Mouse (Mus musculus) hindbrain, embryonic 11.5 days (tissue): ENCODE measurements at regions not wholly inside any gene's neighbourhood (a gene's known extent, or its start where the extent isn't known, plus 50 kb on each side); places are given as distances from the start of the nearest gene placed in this dataset.
A peak's percentile ranks its signal among the peaks of the same experiment; 100 is the strongest.

Experiments used
- ATAC-seq: fragments of 200-750 bp; cut with Nextera tagmentation; 2 replicates; pipeline ENCODE4 v1.8.0; 2017; ENCODE audit warnings: mild to moderate bottlenecking, moderate TSS enrichment, moderate library complexity; ENCODE audit not compliant: low FRiP score
- DNase-seq: peaks from one replicate; pipeline ENCODE4 v3.0.0-alpha.2; 2015; ENCODE audit warnings: low spot score
- H3K27ac ChIP-seq: fragments of 300-500 bp; sonication (generic); 2 replicates; pipeline ENCODE4 v1.5.1; 2014; ENCODE audit warnings: mild to moderate bottlenecking, low read depth, low read length
- H3K27me3 ChIP-seq: fragments of 300-500 bp; sonication (generic); 2 replicates; pipeline ENCODE4 v1.6.1; 2014; ENCODE audit warnings: mild to moderate bottlenecking, low read length, moderate library complexity, mixed read lengths; ENCODE audit not compliant: control insufficient read depth, insufficient read depth
- H3K36me3 ChIP-seq: fragments of 300-500 bp; sonication (generic); 2 replicates; pipeline ENCODE4 v1.6.1; 2014; ENCODE audit warnings: mild to moderate bottlenecking, low read length, moderate library complexity, mixed read lengths; ENCODE audit not compliant: control insufficient read depth, insufficient read depth
- H3K4me1 ChIP-seq: fragments of 300-500 bp; sonication (generic); replicated peaks from 2 replicates; pipeline ENCODE4 v1.6.1; 2014; ENCODE audit warnings: low read length, mixed read lengths; ENCODE audit not compliant: control insufficient read depth, insufficient read depth
- H3K4me2 ChIP-seq: fragments of 300-500 bp; sonication (generic); replicated peaks from 2 replicates; pipeline ENCODE4 v1.6.1; 2014; ENCODE audit warnings: mild to moderate bottlenecking, low read depth, low read length
- H3K4me3 ChIP-seq: fragments of 300-500 bp; sonication (generic); 2 replicates; pipeline ENCODE4 v1.5.1; 2014; ENCODE audit warnings: low read depth, low read length
- H3K9ac ChIP-seq: fragments of 300-500 bp; sonication (generic); 2 replicates; pipeline ENCODE4 v1.6.1; 2014; ENCODE audit warnings: low read depth, low read length
- H3K9me3 ChIP-seq: fragments of 300-500 bp; sonication (generic); 2 replicates; pipeline ENCODE4 v1.6.1; 2016; ENCODE audit warnings: low read length; ENCODE audit not compliant: control insufficient read depth
- WGBS: fragments of 180-500 bp; shearing (Covaris S2); extraction: QIAGEN DNeasy Blood & Tissue Kit; methylation state at CpG from one replicate; pipeline ENCODE4 v1.1.7; 2014; 5-methylcytosine and 5-hydroxymethylcytosine counted together

DNA sequence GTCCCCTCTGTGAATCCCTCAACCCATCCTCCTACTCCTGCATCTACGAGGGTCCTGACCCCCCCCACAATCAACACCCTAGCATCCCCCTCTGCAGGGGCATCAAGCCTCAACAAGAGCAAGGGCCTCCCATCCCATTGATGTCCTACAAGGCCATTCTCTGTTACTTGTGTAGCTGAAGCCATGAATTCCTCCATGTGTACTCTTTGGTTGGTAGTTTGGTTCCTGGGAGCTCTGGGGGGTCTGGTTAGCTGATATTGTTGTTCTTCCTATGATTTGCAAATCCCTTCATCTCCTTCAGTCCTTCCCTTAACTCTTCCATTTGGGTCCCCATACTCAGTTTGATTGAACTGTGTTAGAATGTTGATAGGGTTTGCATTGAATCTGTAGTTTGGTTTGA lies 2684.9 kb upstream of the Pcdh20 start:
- Histone ChIP-seq H3K4me2 (no peak overlapping the region), H3K27ac (no peak overlapping the region), H3K27me3 (no peaks in the 10 kb centered on the region), H3K36me3 (no peaks in the 10 kb centered on the region), H3K4me1 (no peaks in the 10 kb centered on the region), H3K9me3 (no peaks in the 10 kb centered on the region), H3K9ac (no peak overlapping the region), H3K4me3 (no peak overlapping the region)
- no peak for ATAC-seq
- no peak for DNase-seq
- 71% methylated on average over 1 of the region's 1 CpGs for WGBS

DNA sequence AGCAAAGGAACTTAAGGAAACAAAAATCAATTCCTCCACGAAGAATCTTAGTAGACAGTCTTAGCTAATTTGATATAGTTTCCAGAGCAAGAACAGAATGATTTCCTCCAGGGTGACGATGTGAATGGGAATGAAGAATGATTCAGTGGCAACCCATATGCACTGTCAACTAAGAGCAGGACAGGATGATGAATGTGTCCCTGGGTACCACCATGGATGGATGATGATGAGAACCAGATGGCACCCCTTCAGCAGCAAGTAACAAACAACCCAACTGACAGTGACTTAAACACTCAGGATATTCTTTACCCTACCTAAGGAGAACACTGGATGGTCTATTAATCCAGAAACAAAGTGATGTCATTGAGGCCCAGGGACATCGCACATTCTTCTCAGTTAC lies 2680.3 kb upstream of the Pcdh20 start:
- H3K27ac ChIP-seq = no peak overlapping the region
- no peak overlapping the region for H3K4me3 ChIP-seq
- DNase-seq (peak; percentile 20), ATAC-seq (peak; percentile 71; the same call in 1 of the 2 replicates)
- no peaks in the 10 kb centered on the region for H3K27me3 ChIP-seq
- WGBS = 54% methylated on average over 3 of the region's 3 CpGs
- no peaks in the 10 kb centered on the region for H3K9me3 ChIP-seq
- H3K36me3 ChIP-seq = no peaks in the 10 kb centered on the region
- H3K4me2 ChIP-seq = no peak overlapping the region
- H3K4me1 ChIP-seq = no peaks in the 10 kb centered on the region
- no peak overlapping the region for H3K9ac ChIP-seq
